Mouse (Mus musculus) ovary, postnatal 36 days (tissue): ENCODE measurements around the gene Zfp512b.

ENCODE experiments used
- DNase-seq: peaks from one replicate; pipeline ENCODE4 v3.0.0; 2022; ENCODE audit warnings: low spot score, mixed read lengths

The Zfp512b gene

GRCm38 (mm10) chr2:181589011-181589731 is 3.4 kb downstream of the Zfp512b start:
- DNase-seq, result no peak

- DNase-seq, result no peak
Observed at GRCm38 (mm10) chr2:181588229-181588780, 4.3 kb downstream of the Zfp512b start.

- DNase-seq, result no peak
Observed at GRCm38 (mm10) chr2:181587796-181588195, 4.8 kb downstream of the Zfp512b start.

- no peak for DNase-seq
Observed at GRCm38 (mm10) chr2:181586124-181586523, 6.5 kb downstream of the Zfp512b start.

GRCm38 (mm10) chr2:181585506-181585905 is 7.1 kb downstream of the Zfp512b start:
- DNase-seq, result no peak

GRCm38 (mm10) chr2:181584411-181584942 is 8.1 kb downstream of the Zfp512b start, which contains the start of gene Uckl1:
Uckl1 (minus strand) TSS chr2:181584892.
- no peak for DNase-seq

GRCm38 (mm10) chr2:181583460-181584257 is 8.9 kb downstream of the Zfp512b start:
- DNase-seq, result no peak

GRCm38 (mm10) chr2:181582939-181583338 is 9.7 kb downstream of the Zfp512b start:
- DNase-seq, result no peak

- DNase-seq, result no peak
Observed at GRCm38 (mm10) chr2:181582358-181582757, 10.2 kb downstream of the Zfp512b start.

GRCm38 (mm10) chr2:181581402-181582120 is 11.0 kb downstream of the Zfp512b start:
- peak; percentile 85 for DNase-seq

GRCm38 (mm10) chr2:181581016-181581401 is 11.6 kb downstream of the Zfp512b start:
- DNase-seq, result peak; percentile 78

- DNase-seq, result no peak
Observed at GRCm38 (mm10) chr2:181580131-181580772, 12.4 kb downstream of the Zfp512b start.

- no peak for DNase-seq
Observed at GRCm38 (mm10) chr2:181579681-181580080, 12.9 kb downstream of the Zfp512b start.

- no peak for DNase-seq
Observed at GRCm38 (mm10) chr2:181578790-181579618, 13.6 kb downstream of the Zfp512b start.

GRCm38 (mm10) chr2:181577981-181578581 is 14.5 kb downstream of the Zfp512b start:
- DNase-seq, result no peak

GRCm38 (mm10) chr2:181577126-181577525 is 15.5 kb downstream of the Zfp512b start:
- no peak for DNase-seq

GRCm38 (mm10) chr2:181576613-181577012 is 16.0 kb downstream of the Zfp512b start:
- DNase-seq, result no peak

- no peak for DNase-seq
Observed at GRCm38 (mm10) chr2:181574921-181575545, 17.6 kb downstream of the Zfp512b start.

GRCm38 (mm10) chr2:181573961-181574360 is 18.6 kb downstream of the Zfp512b start:
- DNase-seq, result no peak
